Mouse (Mus musculus) lung, adult 2 months (tissue): ENCODE data around the gene H60b.

Experiments
- CTCF ChIP-seq: fragments of 200-500 bp; IDR thresholded peaks from 2 replicates; pipeline ENCODE4 v1.5.1; 2011; ENCODE audit warnings: mild to moderate bottlenecking, low read length, control low read depth; ENCODE audit not compliant: insufficient read depth
- POLR2A ChIP-seq: fragments of 200-500 bp; IDR thresholded peaks from 2 replicates; pipeline ENCODE4 v1.6.1; 2011; ENCODE audit warnings: low read depth, mild to moderate bottlenecking, control low read depth, low read length, borderline replicate concordance; ENCODE audit errors: extremely low read depth

DNA sequence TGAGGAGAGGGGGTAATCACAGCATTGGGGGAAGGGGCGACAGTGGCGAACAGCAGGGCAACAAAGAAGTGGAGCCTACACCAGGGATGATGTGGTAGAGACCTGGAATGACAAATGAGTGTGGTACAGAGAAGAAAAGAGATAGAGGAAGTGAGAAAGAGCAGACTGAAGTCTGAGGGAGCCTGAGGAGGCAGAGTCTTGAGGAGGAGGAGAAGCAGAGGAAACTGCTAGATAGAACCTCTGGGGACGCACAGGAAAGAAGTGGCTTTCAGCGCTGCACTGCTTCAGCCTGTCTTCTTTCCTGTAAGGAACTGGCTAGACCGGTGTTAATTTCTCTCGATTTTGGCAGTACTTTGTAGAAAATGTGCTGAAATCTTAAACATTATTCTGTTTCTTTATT, 124.4 kb downstream of the H60b start:
- TF ChIP-seq CTCF (no peak), POLR2A (no peak)
